Mouse (Mus musculus) brain, embryonic 14.5 days (tissue): ENCODE data around the gene Eddm3b. TPM values are rescaled to one million over a fixed set of nuclear protein-coding genes. Genes with fewer than 3 reads are reported as not detected.
A peak's percentile ranks its signal among the peaks of the same experiment; 100 is the strongest.

Source experiments
- DNase-seq: peaks from one replicate; pipeline ENCODE4 v3.0.0-alpha.2; 2011; ENCODE audit warnings: low read depth
- CTCF ChIP-seq: fragments of 200-500 bp; IDR thresholded peaks from 2 replicates; pipeline ENCODE4 v1.5.1; 2012; ENCODE audit warnings: inconsistent platforms, mild to moderate bottlenecking, moderate library complexity, borderline replicate concordance; ENCODE audit not compliant: insufficient read depth, insufficient read length; ENCODE audit errors: extremely low read depth
- POLR2A ChIP-seq: fragments of 200-500 bp; IDR thresholded peaks from 2 replicates; pipeline ENCODE4 v1.6.1; 2012; ENCODE audit warnings: mild to moderate bottlenecking, inconsistent platforms, borderline replicate concordance; ENCODE audit not compliant: poor library complexity, insufficient read depth, insufficient read length, severe bottlenecking; ENCODE audit errors: extremely low read depth
- polyA plus RNA-seq: library from polyadenylated mRNA; depleted of rRNA; stranded (reverse); fragments of >200 nt; gene quantifications from 2 replicates; pipeline ENCODE4 v1.2.3, GENCODE M21; 2012

Gene Eddm3b
- polyA plus RNA-seq, 1 experiment, result not detected

DNA sequence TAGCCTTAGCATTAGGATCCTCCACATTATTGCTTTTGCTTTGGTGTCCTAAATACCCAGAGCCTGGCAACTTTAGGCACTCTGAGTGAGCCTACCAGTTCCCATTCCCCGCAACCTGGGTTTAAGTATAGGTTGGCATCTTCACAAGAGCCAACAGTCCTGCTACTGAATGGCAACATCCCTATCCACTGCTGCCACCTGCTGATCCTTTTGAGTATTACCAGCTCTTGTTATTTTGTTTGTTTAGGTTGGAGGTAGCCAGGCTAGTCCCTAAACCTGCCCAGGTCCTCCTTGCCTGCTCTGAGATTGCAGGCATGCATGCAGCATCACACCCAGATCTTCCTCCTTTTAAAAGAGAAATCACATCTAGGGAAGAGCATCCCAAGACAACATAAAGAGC lies 15.9 kb upstream of the Eddm3b start:
- DNase-seq, result peak; percentile 59
- peak; percentile 53; the same call in 1 of the 2 replicates for TF ChIP-seq CTCF

DNA sequence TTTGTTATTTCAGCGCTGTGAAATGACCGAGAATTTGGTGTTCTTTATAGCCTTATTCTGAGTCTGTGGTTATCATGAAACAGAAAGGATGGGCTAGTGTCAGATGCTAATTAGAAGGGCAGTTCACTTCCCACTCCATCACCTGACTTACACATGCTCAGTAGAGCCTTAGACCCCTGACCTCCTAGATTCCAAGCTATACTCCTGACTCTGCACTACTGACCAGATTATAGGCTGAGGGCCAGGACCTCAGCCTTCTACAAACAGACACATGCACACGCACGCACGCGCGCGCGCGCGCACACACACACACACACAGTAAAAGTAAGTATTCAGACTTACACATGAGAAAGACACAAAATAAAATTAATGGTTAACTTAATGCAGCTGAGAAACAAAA lies 15.3 kb upstream of the Eddm3b start:
- TF ChIP-seq POLR2A (no peak), CTCF (no peak)
- DNase-seq, result no peak

DNA sequence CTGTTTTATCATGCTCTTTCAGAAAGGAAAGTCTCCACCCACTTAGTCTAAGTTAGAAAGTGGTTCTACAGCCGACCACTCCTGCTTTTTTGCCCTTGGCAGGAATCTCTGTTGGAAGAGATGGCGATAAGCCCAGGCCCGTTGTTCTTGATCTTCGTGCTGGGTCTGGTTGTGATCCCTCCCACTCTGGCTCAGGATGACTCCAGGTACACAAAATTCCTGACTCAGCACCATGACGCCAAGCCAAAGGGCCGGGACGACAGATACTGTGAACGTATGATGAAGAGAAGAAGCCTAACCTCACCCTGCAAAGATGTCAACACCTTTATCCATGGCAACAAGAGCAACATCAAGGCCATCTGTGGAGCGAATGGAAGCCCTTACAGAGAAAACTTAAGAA lies 12.9 kb upstream of the Eddm3b start:
- TF ChIP-seq CTCF (no peak), POLR2A (no peak)
- no peak for DNase-seq

DNA sequence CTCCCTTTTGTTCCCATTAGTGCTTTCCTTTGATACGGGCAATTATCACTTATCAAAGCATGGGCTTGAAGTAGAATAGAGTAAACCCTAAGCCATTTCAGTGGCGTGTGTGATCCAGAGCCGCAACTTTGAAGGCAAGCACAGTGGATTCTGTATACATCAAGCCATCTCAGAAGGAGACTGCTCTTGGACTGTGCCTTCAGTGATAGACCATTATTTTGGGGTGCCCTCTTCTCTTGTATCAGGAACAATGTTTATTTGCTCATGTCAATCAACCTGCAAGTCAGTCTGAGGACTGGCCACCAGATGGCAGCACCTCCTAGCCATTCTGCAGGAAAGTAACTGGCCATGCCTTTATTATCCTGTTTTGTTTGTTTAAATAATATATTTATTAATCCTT lies 11.0 kb upstream of the Eddm3b start:
- peak; percentile 85 for DNase-seq
- peak; percentile 86; the same call in 1 of the 2 replicates for TF ChIP-seq CTCF
- no peak for TF ChIP-seq POLR2A

DNA sequence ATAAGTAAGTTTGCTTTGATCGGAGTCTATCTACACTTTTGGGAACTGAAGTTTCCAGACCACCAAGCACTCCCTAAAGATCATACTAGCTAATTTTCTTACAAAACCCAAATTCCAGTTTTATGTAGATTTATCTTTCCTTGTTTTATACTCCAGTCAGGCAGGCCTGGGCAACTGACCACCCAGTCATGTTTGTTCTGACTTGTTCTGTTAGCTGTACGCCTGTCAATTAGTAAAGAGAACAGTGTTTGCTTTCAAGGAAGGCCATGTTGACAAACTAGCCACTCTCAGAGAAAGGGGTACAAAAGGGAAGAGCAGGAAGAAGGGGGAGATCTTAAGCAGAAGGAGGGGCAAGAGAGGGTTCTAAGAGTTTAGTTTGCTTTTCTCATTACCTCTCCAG lies 9.9 kb upstream of the Eddm3b start:
- no peak for DNase-seq
- TF ChIP-seq POLR2A (no peak), CTCF (no peak)

DNA sequence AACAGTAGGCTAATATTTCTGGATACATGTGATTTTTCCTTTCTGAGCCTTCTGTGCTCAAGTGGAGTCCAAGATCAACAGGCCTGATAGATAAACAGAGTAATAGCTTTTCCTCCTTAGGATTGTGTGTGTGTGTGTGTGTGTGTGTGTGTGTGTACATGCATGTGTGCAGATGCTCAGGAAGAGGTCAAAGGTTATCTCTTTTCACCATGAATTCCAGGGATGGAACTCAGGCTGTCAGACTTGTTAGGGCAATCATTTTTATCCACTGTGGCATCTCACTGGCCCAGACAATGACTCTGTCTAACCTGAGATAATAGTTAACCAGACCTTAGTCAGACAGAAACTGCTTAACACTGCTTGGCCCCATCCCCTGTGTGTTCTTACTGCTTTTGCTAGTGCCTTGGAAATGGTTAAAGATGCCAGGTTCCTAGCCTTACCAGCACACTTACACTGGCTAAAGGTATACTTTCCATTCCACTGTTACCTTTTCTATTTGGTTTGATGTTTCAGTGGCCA lies 7.7 kb upstream of the Eddm3b start:
- no peak for DNase-seq
- TF ChIP-seq CTCF (no peak), POLR2A (no peak)

DNA sequence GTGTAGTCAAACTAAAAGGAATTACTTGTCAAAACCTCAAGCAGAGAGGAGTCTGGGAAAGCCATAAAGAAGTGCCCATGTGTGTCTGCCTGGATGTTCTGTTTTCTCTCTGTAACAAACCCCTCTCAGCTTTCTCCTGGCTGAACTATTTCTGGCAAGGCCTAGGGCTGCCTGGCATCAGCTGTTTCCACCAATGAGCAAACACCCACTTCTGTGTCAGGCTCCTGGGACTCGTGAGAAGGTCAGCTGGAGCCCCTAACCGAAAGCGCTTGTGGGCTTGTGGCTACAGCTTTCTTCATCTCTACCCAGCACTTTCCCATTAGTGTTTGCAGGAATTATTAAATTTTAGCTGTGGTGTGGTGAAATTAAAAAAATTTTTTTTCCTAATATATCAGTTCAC lies 2.3 kb upstream of the Eddm3b start:
- TF ChIP-seq POLR2A, result no peak
- TF ChIP-seq CTCF, result no peak
- DNase-seq, result no peak

DNA sequence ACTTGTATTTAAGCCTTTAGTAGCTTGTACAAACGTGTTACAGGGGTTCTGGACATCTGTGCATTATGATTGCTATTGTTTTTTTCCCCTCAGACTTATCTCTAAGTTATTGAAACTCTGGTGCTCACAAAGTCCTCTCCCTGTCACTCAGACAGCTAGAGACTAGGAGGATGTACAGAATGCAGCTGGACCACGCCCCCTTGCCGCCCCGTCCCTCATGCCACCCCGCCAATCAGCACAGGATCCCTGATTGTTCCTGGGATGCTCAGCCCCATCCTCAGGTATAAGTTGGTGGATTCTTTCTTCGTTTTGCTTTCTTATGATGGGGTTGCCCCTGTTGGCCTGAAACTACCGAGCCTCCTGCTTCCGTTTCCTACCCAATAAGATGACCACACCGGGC lies 750 bp upstream of the Eddm3b start:
- TF ChIP-seq CTCF (no peak), POLR2A (no peak)
- no peak for DNase-seq

DNA sequence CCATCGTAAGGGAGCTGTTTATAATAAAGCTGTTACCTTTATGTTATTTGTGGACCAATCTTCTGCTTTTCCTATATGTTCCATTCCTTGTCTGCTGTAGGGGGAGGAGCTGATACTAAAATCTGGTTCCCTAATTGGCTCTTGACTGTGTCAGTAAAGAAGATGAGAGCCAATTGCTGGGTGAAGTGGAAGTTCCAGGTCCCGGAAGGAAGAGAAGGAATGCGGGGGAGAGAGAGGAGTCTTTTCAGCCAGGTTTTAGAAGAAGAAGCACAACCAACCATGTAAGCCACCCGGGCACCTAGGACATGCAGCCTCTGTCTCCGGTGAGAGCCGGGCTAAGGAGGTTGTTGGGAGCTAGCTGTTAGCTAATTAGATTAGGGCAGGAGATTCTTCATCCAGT lies 11.5 kb downstream of the Eddm3b start:
- no peak for DNase-seq
- no peak for TF ChIP-seq CTCF
- no peak for TF ChIP-seq POLR2A

DNA sequence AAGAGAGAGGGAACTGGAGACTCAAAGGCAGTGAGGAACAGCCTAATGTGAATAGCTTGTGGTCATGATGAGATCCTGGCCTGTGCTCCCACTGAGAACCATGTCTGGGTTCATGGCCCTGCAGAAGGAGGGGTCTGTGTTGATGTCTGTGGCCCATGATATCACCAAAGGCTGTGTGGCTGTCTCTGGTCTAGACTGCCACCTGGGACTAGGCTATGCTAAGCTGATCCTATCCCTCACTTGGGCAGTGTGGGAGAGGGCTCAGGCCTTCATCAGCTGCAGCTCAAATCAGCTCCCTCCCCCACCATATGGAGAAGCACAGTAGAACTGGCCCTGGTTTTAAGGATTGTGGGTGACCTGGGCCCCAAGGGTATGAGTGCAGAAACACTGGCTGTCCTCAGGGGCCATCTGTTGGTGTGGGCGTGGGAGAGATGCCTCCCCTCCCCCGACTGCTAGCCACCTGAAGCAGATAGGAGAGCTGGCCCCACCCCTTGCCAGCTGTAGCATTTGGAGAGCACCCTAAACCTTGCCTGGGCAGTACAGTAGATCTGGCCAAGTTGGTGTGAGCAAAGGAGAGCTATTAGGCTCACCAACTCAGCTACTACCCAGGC lies 13.5 kb downstream of the Eddm3b start:
- TF ChIP-seq POLR2A (no peak), CTCF (no peak)
- DNase-seq, result no peak

DNA sequence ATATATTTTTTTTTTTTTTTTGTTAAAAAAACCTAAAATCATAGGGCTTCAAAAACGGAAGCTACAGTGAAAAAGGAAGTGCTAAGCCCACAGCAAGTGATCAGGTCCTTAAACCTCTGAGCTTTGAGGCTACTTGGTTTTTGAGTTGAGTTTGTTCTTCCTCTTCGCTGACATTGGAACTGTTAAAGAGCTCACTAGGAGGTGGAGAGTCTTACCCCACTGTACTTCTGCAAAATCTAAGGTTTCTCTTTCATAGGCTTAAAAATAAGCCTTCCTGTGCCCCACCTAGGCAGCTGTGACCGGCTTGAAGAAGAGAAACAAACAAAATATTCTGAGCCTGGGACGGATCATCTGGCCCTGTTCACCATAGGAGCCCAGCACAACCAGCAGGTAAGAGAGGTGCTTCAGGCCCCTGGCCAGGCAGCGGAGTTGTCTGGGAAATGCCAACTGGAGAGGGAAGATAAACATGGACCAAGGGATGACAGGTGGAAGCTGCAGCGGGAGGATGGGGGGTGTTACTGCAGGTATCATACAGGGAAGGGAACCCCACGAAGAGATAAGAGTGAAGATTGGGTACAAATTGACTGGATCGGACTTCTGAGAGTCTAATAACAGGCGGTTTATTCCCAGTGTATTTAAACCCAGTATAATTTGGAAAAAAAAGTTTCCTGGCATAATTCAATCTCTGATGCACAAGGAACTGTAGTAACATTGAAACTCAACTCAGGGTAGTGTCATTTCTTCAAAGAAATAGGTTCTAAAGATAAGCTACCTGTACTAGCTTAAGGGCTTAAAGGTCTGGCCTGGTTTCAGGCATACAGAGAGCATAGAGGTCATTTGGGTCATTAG lies 14.8 kb downstream of the Eddm3b start:
- DNase-seq, result no peak
- no peak for TF ChIP-seq CTCF
- TF ChIP-seq POLR2A, result no peak

DNA sequence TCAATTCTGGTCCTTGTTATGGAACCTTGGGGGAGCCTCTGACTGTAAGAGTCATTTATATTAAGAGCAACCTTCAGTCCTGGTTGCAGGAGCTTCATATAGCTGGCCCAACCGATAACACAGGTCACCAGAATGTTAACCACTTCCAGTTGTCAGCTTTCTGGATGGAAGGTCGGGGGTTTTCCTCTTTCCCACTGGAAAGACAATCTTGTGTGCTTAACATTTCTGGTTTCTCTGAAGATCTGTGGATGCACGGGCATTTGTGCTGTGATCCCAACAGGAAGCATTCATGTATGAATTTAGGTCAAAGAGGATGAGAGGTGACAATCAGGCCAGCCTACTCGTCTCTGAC lies 15.4 kb downstream of the Eddm3b start:
- TF ChIP-seq POLR2A (no peak), CTCF (no peak)
- no peak for DNase-seq
